Mouse (Mus musculus): ENCODE data around the gene Atp8a1.

The Atp8a1 gene

GRCm38 (mm10) chr5:67847253-67848165 lies at the start of gene Atp8a1:
Gene Atp8a1, minus strand, starts transcription at chr5:67847434.
- Histone ChIP-seq H3K27me3 (ENCODE audit: control insufficient read depth, insufficient read depth, low read length, poor library complexity, severe bottlenecking) (no peaks in the 10 kb centered on the region; the same call in 1 of the 2 replicates), H3K36me3 (ENCODE audit: control insufficient read depth, insufficient read depth, low read length, poor library complexity, severe bottlenecking) (no peaks in the 10 kb centered on the region)
- DNase-seq (ENCODE audit: low read depth, low spot score): peak; percentile 98

GRCm38 (mm10) chr5:67884422-67885210 lies 37.4 kb upstream of the Atp8a1 start:
- no peaks in the 10 kb centered on the region for H3K36me3 ChIP-seq (ENCODE audit: control insufficient read depth, insufficient read depth, low read length, poor library complexity, severe bottlenecking)
- DNase-seq (ENCODE audit: low read depth, low spot score): no peak
- H3K27me3 ChIP-seq (ENCODE audit: control insufficient read depth, insufficient read depth, low read length, poor library complexity, severe bottlenecking): no peaks in the 10 kb centered on the region

- DNase-seq (ENCODE audit: low read depth, low spot score): no peak
- Histone ChIP-seq H3K27me3 (ENCODE audit: control insufficient read depth, insufficient read depth, low read length, poor library complexity, severe bottlenecking) (no peaks in the 10 kb centered on the region), H3K36me3 (ENCODE audit: control insufficient read depth, insufficient read depth, low read length, poor library complexity, severe bottlenecking) (no peaks in the 10 kb centered on the region)
Observed at GRCm38 (mm10) chr5:67883564-67884171, 36.4 kb upstream of the Atp8a1 start.

DNA sequence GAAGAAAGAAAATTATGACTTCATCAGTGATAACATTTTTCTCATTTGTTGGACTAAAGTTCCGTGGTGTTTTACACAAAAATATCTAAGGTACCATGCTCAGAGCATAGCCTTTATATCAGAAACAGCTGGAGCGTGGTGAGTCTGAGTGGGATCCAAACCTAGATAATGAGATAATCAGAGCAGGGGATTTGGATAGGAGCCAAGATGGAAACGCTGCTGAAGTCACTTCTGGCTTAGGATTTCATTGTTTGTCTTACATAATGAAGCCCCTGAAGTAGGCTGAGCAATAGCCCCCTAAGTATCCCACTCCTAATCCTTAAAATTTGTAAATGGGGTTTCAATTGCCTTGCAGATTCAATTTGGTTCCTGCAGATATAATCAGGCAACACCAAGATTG lies 24.2 kb upstream of the Atp8a1 start:
- Histone ChIP-seq H3K27me3 (ENCODE audit: control insufficient read depth, insufficient read depth, low read length, poor library complexity, severe bottlenecking) (no peaks in the 10 kb centered on the region), H3K36me3 (ENCODE audit: control insufficient read depth, insufficient read depth, low read length, poor library complexity, severe bottlenecking) (no peaks in the 10 kb centered on the region)
- no peak for DNase-seq (ENCODE audit: low read depth, low spot score)

- DNase-seq (ENCODE audit: low read depth, low spot score): peak; percentile 37
- H3K36me3 ChIP-seq (ENCODE audit: control insufficient read depth, insufficient read depth, low read length, poor library complexity, severe bottlenecking): no peaks in the 10 kb centered on the region
Observed at GRCm38 (mm10) chr5:67866221-67866620, 19.0 kb upstream of the Atp8a1 start.

DNA sequence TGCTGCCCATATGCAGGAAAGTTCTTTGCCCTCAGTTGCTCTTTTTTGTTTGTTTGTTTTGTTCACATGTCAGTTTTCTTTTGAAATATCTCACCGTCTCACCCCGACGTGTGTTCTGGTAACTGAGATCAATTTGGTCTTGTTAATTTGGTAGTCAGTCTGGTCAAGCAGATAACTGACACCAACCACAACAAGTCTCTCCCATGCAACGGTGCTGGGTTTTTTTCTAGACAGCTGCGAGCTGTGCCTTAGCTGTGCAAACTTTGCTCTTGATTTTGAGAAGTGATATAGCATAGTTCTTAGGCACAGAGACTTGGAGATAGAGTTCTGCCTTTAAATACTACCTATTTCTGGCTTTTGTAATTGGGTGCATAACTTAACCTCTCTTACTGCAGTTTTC lies 18.4 kb upstream of the Atp8a1 start:
- no peak for DNase-seq (ENCODE audit: low read depth, low spot score)
- Histone ChIP-seq H3K27me3 (ENCODE audit: control insufficient read depth, insufficient read depth, low read length, poor library complexity, severe bottlenecking) (no peaks in the 10 kb centered on the region), H3K36me3 (ENCODE audit: control insufficient read depth, insufficient read depth, low read length, poor library complexity, severe bottlenecking) (no peaks in the 10 kb centered on the region)

More at GRCm38 (mm10) chr5:67866221-67866620, 19.0 kb upstream of the Atp8a1 start:
- no peaks in the 10 kb centered on the region for H3K27me3 ChIP-seq (ENCODE audit: control insufficient read depth, insufficient read depth, low read length, poor library complexity, severe bottlenecking)

GRCm38 (mm10) chr5:67864508-67865060 lies 17.4 kb upstream of the Atp8a1 start:
- Histone ChIP-seq H3K36me3 (ENCODE audit: control insufficient read depth, insufficient read depth, low read length, poor library complexity, severe bottlenecking) (no peaks in the 10 kb centered on the region), H3K27me3 (ENCODE audit: control insufficient read depth, insufficient read depth, low read length, poor library complexity, severe bottlenecking) (no peaks in the 10 kb centered on the region)
- no peak for DNase-seq (ENCODE audit: low read depth, low spot score)

DNA sequence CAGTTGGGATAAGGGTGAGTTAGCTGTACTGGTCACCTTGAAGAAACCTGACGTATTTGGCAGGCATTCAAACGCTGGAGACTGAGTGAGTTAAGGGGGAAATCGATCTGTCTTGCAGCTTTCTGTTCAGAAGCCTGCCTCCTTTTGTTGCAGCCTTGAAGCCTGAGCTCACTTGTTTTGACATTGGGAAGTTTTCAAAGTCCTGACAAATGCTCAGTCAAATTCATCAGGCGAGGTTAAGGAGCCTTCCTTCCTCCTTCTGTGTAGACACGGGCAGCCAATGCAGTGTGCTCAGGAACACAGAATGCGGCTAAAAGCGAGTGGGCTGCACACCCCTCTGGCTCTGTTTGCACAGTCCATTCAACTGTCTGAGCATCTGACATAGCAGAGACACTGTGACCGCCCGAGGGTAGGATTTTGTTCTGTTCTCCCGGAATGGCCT lies 16.7 kb upstream of the Atp8a1 start:
- H3K27me3 ChIP-seq (ENCODE audit: control insufficient read depth, insufficient read depth, low read length, poor library complexity, severe bottlenecking): no peaks in the 10 kb centered on the region
- no peaks in the 10 kb centered on the region for H3K36me3 ChIP-seq (ENCODE audit: control insufficient read depth, insufficient read depth, low read length, poor library complexity, severe bottlenecking)
- no peak for DNase-seq (ENCODE audit: low read depth, low spot score)

DNA sequence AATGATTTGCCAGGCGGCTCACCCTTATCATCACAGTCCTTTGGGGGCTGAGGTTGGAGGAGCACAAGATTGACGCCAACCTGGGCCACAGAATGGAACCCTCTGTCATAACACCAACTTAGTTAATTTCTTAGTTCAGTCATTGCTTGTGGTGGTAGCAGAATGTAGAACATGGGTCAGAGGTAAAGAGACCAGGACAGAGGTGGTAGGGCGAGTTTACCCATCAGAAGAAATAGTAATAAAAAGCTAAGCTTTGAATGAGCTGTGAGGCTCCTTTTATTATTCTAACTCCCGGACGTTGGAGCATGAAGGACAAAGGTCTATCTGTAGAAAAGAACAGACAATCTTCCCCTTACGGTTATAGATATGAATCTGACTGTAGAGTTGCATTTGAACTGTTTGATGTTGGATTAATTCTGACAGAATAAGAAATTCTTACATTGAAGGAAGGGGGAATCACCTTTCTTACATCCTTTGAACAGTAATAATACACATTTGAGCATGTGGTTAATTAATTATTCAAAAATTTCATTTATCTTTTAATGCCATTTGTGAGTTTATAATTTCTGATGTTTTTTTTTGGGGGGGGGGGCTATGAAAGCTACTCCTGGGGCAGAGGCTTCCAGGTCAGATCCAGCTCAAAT lies 7.9 kb upstream of the Atp8a1 start:
- no peak for DNase-seq (ENCODE audit: low read depth, low spot score)
- H3K27me3 ChIP-seq (ENCODE audit: control insufficient read depth, insufficient read depth, low read length, poor library complexity, severe bottlenecking): no peaks in the 10 kb centered on the region; the same call in 1 of the 2 replicates

DNA sequence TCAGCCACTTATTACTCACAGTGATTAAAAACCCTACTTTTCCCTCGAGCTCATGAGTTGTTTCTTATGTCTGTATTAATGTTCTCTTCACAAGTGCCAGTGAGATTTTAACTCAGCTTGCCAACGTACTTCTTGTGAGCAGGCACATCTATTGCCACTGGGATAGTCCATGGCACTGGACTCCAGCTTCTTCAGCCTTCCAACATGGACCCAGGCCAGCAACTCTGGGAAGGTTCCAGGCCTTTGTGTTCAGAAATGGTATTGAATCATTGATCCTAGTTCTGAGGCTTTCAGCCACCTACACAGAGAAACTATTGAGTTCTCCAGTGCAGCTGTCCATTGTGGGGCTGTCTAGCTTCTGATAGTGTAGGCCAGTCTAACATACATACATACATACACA lies 5.6 kb upstream of the Atp8a1 start:
- no peaks in the 10 kb centered on the region; the same call in 1 of the 2 replicates for H3K27me3 ChIP-seq (ENCODE audit: control insufficient read depth, insufficient read depth, low read length, poor library complexity, severe bottlenecking)
- DNase-seq (ENCODE audit: low read depth, low spot score): no peak
- H3K36me3 ChIP-seq (ENCODE audit: control insufficient read depth, insufficient read depth, low read length, poor library complexity, severe bottlenecking): no peaks in the 10 kb centered on the region

More for the DNA sequence above, 7.9 kb upstream of the Atp8a1 start:
- H3K36me3 ChIP-seq (ENCODE audit: control insufficient read depth, insufficient read depth, low read length, poor library complexity, severe bottlenecking): no peaks in the 10 kb centered on the region

- no peak for DNase-seq (ENCODE audit: low read depth, low spot score)
- Histone ChIP-seq H3K27me3 (ENCODE audit: control insufficient read depth, insufficient read depth, low read length, poor library complexity, severe bottlenecking) (no peaks in the 10 kb centered on the region; the same call in 1 of the 2 replicates), H3K36me3 (ENCODE audit: control insufficient read depth, insufficient read depth, low read length, poor library complexity, severe bottlenecking) (no peaks in the 10 kb centered on the region)
Observed at GRCm38 (mm10) chr5:67849411-67849810, 2.2 kb upstream of the Atp8a1 start.

GRCm38 (mm10) chr5:67848511-67849014 lies 1.3 kb upstream of the Atp8a1 start:
- DNase-seq (ENCODE audit: low read depth, low spot score): no peak

DNA sequence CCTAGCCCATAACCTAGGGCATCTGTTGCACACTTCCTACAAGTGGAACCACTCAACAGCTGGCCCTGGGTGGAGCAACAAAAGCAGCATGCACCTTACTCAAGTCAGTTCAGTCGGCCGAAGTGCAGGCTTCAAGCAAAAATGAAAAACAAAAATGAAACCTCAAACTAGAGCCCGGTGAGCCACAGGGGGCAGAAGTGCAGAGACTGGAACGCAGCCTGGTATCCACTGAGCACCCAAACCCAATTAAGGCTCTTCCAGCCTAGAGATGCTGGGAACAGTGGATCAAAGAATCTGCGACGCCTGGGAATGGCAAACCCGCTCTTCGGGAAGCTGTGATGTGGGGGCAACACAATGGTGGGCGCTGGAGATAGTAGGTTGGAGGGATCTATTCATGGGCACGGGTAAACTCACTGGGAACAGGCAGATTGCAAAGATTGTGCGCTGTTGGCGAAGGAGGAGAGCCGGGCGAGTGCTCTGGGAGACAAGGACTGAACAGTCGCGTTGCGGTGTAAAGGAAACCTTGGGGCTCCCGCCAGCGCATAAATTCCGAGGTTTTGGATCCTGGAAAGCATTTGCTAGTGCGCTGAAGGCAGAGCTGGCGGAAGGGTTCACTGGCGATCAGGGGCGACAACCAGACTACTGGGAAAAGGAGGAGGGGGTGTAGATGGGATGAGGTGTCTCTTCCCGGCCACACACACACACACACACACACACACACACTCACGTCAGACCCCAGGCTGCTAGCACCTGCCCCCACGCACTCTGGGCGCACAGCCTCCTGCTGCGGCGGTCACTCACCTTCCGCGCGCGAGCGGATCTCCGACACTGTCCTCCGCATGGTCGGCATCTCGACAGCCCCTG lies 641 bp downstream of the Atp8a1 start:
- Histone ChIP-seq H3K27me3 (ENCODE audit: control insufficient read depth, insufficient read depth, low read length, poor library complexity, severe bottlenecking) (no peaks in the 10 kb centered on the region; the same call in 1 of the 2 replicates), H3K36me3 (ENCODE audit: control insufficient read depth, insufficient read depth, low read length, poor library complexity, severe bottlenecking) (no peaks in the 10 kb centered on the region)
- DNase-seq (ENCODE audit: low read depth, low spot score): peak; percentile 77

More at GRCm38 (mm10) chr5:67848511-67849014, 1.3 kb upstream of the Atp8a1 start:
- no peaks in the 10 kb centered on the region; the same call in 1 of the 2 replicates for H3K27me3 ChIP-seq (ENCODE audit: control insufficient read depth, insufficient read depth, low read length, poor library complexity, severe bottlenecking)
- H3K36me3 ChIP-seq (ENCODE audit: control insufficient read depth, insufficient read depth, low read length, poor library complexity, severe bottlenecking): no peaks in the 10 kb centered on the region

All from splenic B cell, adult 2 months (primary cell).